Comparison of ENCODE assay signal across 9 mouse cellular contexts in genomic region chr11:120345067-120345681, GRCm38 (mm10). TPM values are rescaled to one million over a fixed set of nuclear protein-coding genes. Genes with fewer than 3 reads are reported as not detected.
A peak's percentile ranks its signal among the peaks of the same experiment; 100 is the strongest.
DNase-seq lines count a peak whose midpoint lies in the region; ATAC-seq and TF ChIP-seq lines count a peak whose summit lies in the region.
"Had no signal": no experiment of that assay in that cellular context is flagged by ENCODE, and none has a peak within 500 bp of the region (broad histone marks: within the 10 kb centered on the region; RNA-seq: fewer than 3 reads in every experiment).

No protein-coding gene starts in this region.

- no peak for TF ChIP-seq CTCF in CH12.LX (conservative IDR thresholded peaks at IDR 0.05 in 1 of 2, IDR thresholded peaks at IDR 0.05 in 1 of 2; ENCODE audit: low read depth in 2 of 2, low read length in 2 of 2)

- peak; percentile 80 for TF ChIP-seq POLR2A in CH12.LX (IDR thresholded peaks at IDR 0.05; ENCODE audit: low read depth, low read length)

- H3K79me2 ChIP-seq in CH12.LX (replicated peaks; ENCODE audit: control insufficient read depth, extremely low read depth, insufficient read depth, poor library complexity, severe bottlenecking), result peaks cover 17% of the 10 kb centered on the region
- H3K79me2 ChIP-seq in macrophage (ENCODE audit: inconsistent target), result peaks cover 27% of the 10 kb centered on the region

- dilution Hi-C loops in CH12.LX (cut with MboI; ENCODE audit: extremely low pct_ligation_motif_present, extremely low pct_unique_long_range_greater_than_20kb, low sequenced_read_pairs), result no loop called here

- ATAC-seq in forebrain, embryonic 12.5 days (ENCODE audit: low FRiP score), result no peak
- no peak for ATAC-seq in intestine, embryonic 15.5 days
- no peak for ATAC-seq in activated CD4-positive, CD25-positive, alpha-beta regulatory T cell, adult 4 months

- intact Hi-C loops in left cerebral cortex, postnatal 4 days (cut with DNase I), result loop anchor here (5.0 kb wide), 1 partner anchor 108 kb away; no protein-coding TSS in a partner anchor

- 42% methylated on average over 1 of the region's 1 CpGs for WGBS in forebrain, embryonic 12.5 days
- 28% methylated on average over 1 of the region's 1 CpGs for WGBS in intestine, embryonic 15.5 days
- WGBS in macrophage (ENCODE audit: missing documents), result 86% methylated on average over 1 of the region's 1 CpGs

- no peaks in the 10 kb centered on the region for H3K27me3 ChIP-seq in CH12.LX (replicated peaks)
- no peaks in the 10 kb centered on the region for H3K27me3 ChIP-seq in forebrain, embryonic 12.5 days
- no peaks in the 10 kb centered on the region for H3K27me3 ChIP-seq in intestine, embryonic 15.5 days (replicated peaks)

- TF ChIP-seq EP300 in CH12.LX (IDR thresholded peaks at IDR 0.05; ENCODE audit: low read length), result no peak

- no peak overlapping the region for H3K4me2 ChIP-seq in CH12.LX (ENCODE audit: insufficient read depth, low read depth, poor library complexity, severe bottlenecking)
- H3K4me2 ChIP-seq in forebrain, embryonic 12.5 days, result peak overlapping the region; percentile 49
- peak overlapping the region; percentile 47 for H3K4me2 ChIP-seq in intestine, embryonic 15.5 days (replicated peaks)

- TF ChIP-seq RAD21 in CH12.LX (IDR thresholded peaks at IDR 0.05; ENCODE audit: low read depth, low read length), result no peak

- H3K27ac ChIP-seq in CH12.LX (ENCODE audit: insufficient read depth, low read depth) (no peak overlapping the region), macrophage (no peak overlapping the region)
- peak overlapping the region; percentile 51 for H3K27ac ChIP-seq in forebrain, embryonic 12.5 days
- peak overlapping the region; percentile 14; the same call in 1 of the 2 replicates for H3K27ac ChIP-seq in intestine, embryonic 15.5 days

- no peak overlapping the region for H3K9ac ChIP-seq in CH12.LX (ENCODE audit: insufficient read depth, low read depth)
- peak overlapping the region; percentile 22; the same call in 1 of the 2 replicates for H3K9ac ChIP-seq in forebrain, embryonic 12.5 days
- peak overlapping the region; percentile 27 for H3K9ac ChIP-seq in intestine, embryonic 15.5 days

- in situ Hi-C loops in CH12.LX (cut with MboI; ENCODE audit: low pct_ligation_motif_present, low pct_unique_long_range_greater_than_20kb, low sequenced_read_pairs), result no loop called here

- H3K4me3 ChIP-seq in CH12.LX (replicated peaks in 1 of 3; ENCODE audit: low read depth in 2 of 3, low read length in 2 of 3, poor library complexity in 1 of 3), result peak overlapping the region in 1 of 3 experiments; percentile 18
- H3K4me3 ChIP-seq in forebrain, embryonic 12.5 days (replicated peaks), result peak overlapping the region; percentile 17
- peak overlapping the region; percentile 17; the same call in 1 of the 2 replicates for H3K4me3 ChIP-seq in intestine, embryonic 15.5 days (replicated peaks)
- peak overlapping the region; percentile 7; the same call in 1 of the 2 replicates for H3K4me3 ChIP-seq in macrophage (ENCODE audit: inconsistent target)

- H3K9me3 ChIP-seq in CH12.LX (replicated peaks; ENCODE audit: low read length), result no peaks in the 10 kb centered on the region
- no peaks in the 10 kb centered on the region for H3K9me3 ChIP-seq in forebrain, embryonic 12.5 days
- no peaks in the 10 kb centered on the region for H3K9me3 ChIP-seq in intestine, embryonic 15.5 days
- H3K9me3 ChIP-seq: G1E had no signal

- peaks cover 13 to 20% of the 10 kb centered on the region in 2 experiments for H3K4me1 ChIP-seq in CH12.LX (ENCODE audit: control insufficient read depth in 1 of 2, insufficient read depth in 2 of 2)
- peaks cover 24% of the 10 kb centered on the region for H3K4me1 ChIP-seq in forebrain, embryonic 12.5 days
- H3K4me1 ChIP-seq in intestine, embryonic 15.5 days (replicated peaks), result 0 out of 2 replicates have a peak, but pooled peaks cover 6% of the 10 kb centered on the region

- DNase-seq in gastrocnemius, adult 18-20 months (ENCODE audit: low spot score), result peak; percentile 28
- DNase-seq in gastrocnemius, adult 8-10 months (ENCODE audit: low spot score in 2 of 2), result no peak
- no peak for DNase-seq in CH12.LX (ENCODE audit: extremely low read depth)
- no peak for DNase-seq in left cerebral cortex, postnatal 4 days

- H3K36me3 ChIP-seq in CH12.LX (replicated peaks in 1 of 2; ENCODE audit: control insufficient read depth in 1 of 2, insufficient read depth in 1 of 2, low read length in 1 of 2) (peaks cover 18 to 22% of the 10 kb centered on the region in 2 experiments), macrophage (ENCODE audit: inconsistent target) (no peaks in the 10 kb centered on the region)
- H3K36me3 ChIP-seq in forebrain, embryonic 12.5 days (replicated peaks), result peaks cover 22% of the 10 kb centered on the region
- 0 out of 2 replicates have a peak, but pooled peaks cover 5% of the 10 kb centered on the region for H3K36me3 ChIP-seq in intestine, embryonic 15.5 days

TF ChIP-seq in CH12.LX, 34 proteins besides CTCF, POLR2A, EP300 and RAD21:
- TF ChIP-seq MEF2A (IDR thresholded peaks at IDR 0.05; ENCODE audit: borderline replicate concordance, low read depth, low read length) (no peak), ZC3H11A (IDR thresholded peaks at IDR 0.05; ENCODE audit: low read depth, low read length) (no peak), USF2 (conservative IDR thresholded peaks at IDR 0.05; ENCODE audit: low read depth, low read length) (0 out of 2 replicates have a peak, but pooled peaks have one; percentile 24), POLR2AphosphoS2 (IDR thresholded peaks at IDR 0.05; ENCODE audit: low read depth, low read length) (peak; percentile 86), NELFE (IDR thresholded peaks at IDR 0.05; ENCODE audit: low read depth, low read length) (0 out of 2 replicates have a peak, but pooled peaks have one; percentile 29), CHD2 (IDR thresholded peaks at IDR 0.05; ENCODE audit: low read length) (peak; percentile 68)
TF ChIP-seq in CH12.LX: peak in this region for 4.

RNA-seq across cellular contexts. Expression of gene Actg1, which starts 3.2 kb away (rescaled TPM):
- 100 to 1,000 TPM; 158 to 253 TPM for total RNA-seq in gastrocnemius, adult 18-20 months (2021)
- 100 to 1,000 TPM; 131 to 185 (median 162) TPM for total RNA-seq in gastrocnemius, adult 8-10 months (2022)
- total RNA-seq in CH12.LX (2012; rRNA removed), result 1,832 and 2,176 TPM in 2 replicates
- 2,424 and 2,484 TPM in 2 replicates for total RNA-seq in CH12.LX (2014; rRNA removed)
- 3,554 and 4,362 TPM in 2 replicates for polyA plus RNA-seq in CH12.LX (2012; ENCODE audit: insufficient read length, low read depth)
- polyA plus RNA-seq in forebrain, embryonic 12.5 days (2016; fragmentation: Nextera tagmentation; extraction: Ambion mirVana), result 2,923 and 2,975 TPM in 2 replicates
- polyA plus RNA-seq in intestine, embryonic 15.5 days (2015; fragmentation: Nextera tagmentation; extraction: Ambion mirVana), result 2,607 and 2,658 TPM in 2 replicates
- total RNA-seq in macrophage (2018; cell fraction: chromatin; rRNA removed), result 1,000 to 10,000 TPM in 2 of 26 experiments, 100 to 1,000 TPM in 24; 287 to 1,531 (median 530) TPM
- 1,000 to 10,000 TPM; 1,610 to 3,491 (median 2,081) TPM for total RNA-seq in macrophage (2018; cell fraction: cytosol; rRNA removed)
- total RNA-seq in macrophage (2018; cell fraction: nucleus; rRNA removed), result 1,000 to 10,000 TPM in 17 of 26 experiments, 100 to 1,000 TPM in 9; 698 to 2,123 (median 1,142) TPM
- 1,569 to 2,966 TPM (median 1,773 TPM) in 3 replicates for polyA plus RNA-seq in macrophage (2018)
- polyA plus RNA-seq in activated CD4-positive, CD25-positive, alpha-beta regulatory T cell, adult 4 months (2017; shearing (Covaris generic)), result 1,000 to 10,000 TPM; 2,904 to 3,852 TPM
- total RNA-seq in left cerebral cortex, postnatal 4 days (2021), result 1,000 to 10,000 TPM; 3,514 to 3,537 TPM

RNA-seq across cellular contexts. Expression of gene Fscn2, which starts 16.2 kb away (rescaled TPM):
- under 1 TPM; 0.39 to 0.52 TPM for total RNA-seq in gastrocnemius, adult 18-20 months (2021)
- under 1 TPM in 3 of 4 experiments, not detected in 1; 0.21 to 0.54 (median 0.29) TPM for total RNA-seq in gastrocnemius, adult 8-10 months (2022)
- 0.25 TPM in 1 of 2 replicates, not detected in the other for total RNA-seq in CH12.LX (2012; rRNA removed)
- total RNA-seq in CH12.LX (2014; rRNA removed), result not detected in 2 replicates
- polyA plus RNA-seq in CH12.LX (2012; ENCODE audit: insufficient read length, low read depth), result not detected in 2 replicates
- 0.82 and 0.91 TPM in 2 replicates for polyA plus RNA-seq in forebrain, embryonic 12.5 days (2016; fragmentation: Nextera tagmentation; extraction: Ambion mirVana)
- polyA plus RNA-seq in intestine, embryonic 15.5 days (2015; fragmentation: Nextera tagmentation; extraction: Ambion mirVana), result 0.18 TPM in 1 of 2 replicates, not detected in the other
- total RNA-seq in macrophage (2018; cell fraction: chromatin; rRNA removed), result under 1 TPM in 1 of 26 experiments, not detected in 25; 0.49 TPM
- total RNA-seq in macrophage (2018; cell fraction: cytosol; rRNA removed), result under 1 TPM in 1 of 26 experiments, not detected in 25; 0.16 TPM
- total RNA-seq in macrophage (2018; cell fraction: nucleus; rRNA removed), result not detected
- polyA plus RNA-seq in macrophage (2018), result not detected in 3 replicates
- 1 to 10 TPM in 1 of 2 experiments, under 1 TPM in 1; 0.47 to 1.1 TPM for polyA plus RNA-seq in activated CD4-positive, CD25-positive, alpha-beta regulatory T cell, adult 4 months (2017; shearing (Covaris generic))
- total RNA-seq in left cerebral cortex, postnatal 4 days (2021), result under 1 TPM; 0.42 to 0.44 TPM
- polyA plus RNA-seq: G1E had no signal

RNA-seq across cellular contexts. Expression of gene Faap100, which starts 33.4 kb away (rescaled TPM):
- 10 to 100 TPM in 1 of 2 experiments, 1 to 10 TPM in 1; 8.3 to 19.3 TPM for total RNA-seq in gastrocnemius, adult 18-20 months (2021)
- total RNA-seq in gastrocnemius, adult 8-10 months (2022), result 10 to 100 TPM; 11.5 to 13.5 (median 13.3) TPM
- 17.7 and 19.6 TPM in 2 replicates for total RNA-seq in CH12.LX (2012; rRNA removed)
- total RNA-seq in CH12.LX (2014; rRNA removed), result 6.6 and 7.7 TPM in 2 replicates
- 13.1 and 14.3 TPM in 2 replicates for polyA plus RNA-seq in CH12.LX (2012; ENCODE audit: insufficient read length, low read depth)
- 47.3 and 47.4 TPM in 2 replicates for polyA plus RNA-seq in forebrain, embryonic 12.5 days (2016; fragmentation: Nextera tagmentation; extraction: Ambion mirVana)
- 24.2 and 29.4 TPM in 2 replicates for polyA plus RNA-seq in intestine, embryonic 15.5 days (2015; fragmentation: Nextera tagmentation; extraction: Ambion mirVana)
- 10 to 100 TPM in 23 of 26 experiments, 1 to 10 TPM in 3; 6.6 to 35.2 (median 16.2) TPM for total RNA-seq in macrophage (2018; cell fraction: chromatin; rRNA removed)
- 10 to 100 TPM in 3 of 26 experiments, 1 to 10 TPM in 23; 3.4 to 11.0 (median 5.7) TPM for total RNA-seq in macrophage (2018; cell fraction: cytosol; rRNA removed)
- 10 to 100 TPM in 15 of 26 experiments, 1 to 10 TPM in 11; 5.9 to 26.0 (median 11.5) TPM for total RNA-seq in macrophage (2018; cell fraction: nucleus; rRNA removed)
- polyA plus RNA-seq in macrophage (2018), result 3.8 to 8.1 TPM (median 6.3 TPM) in 3 replicates
- 10 to 100 TPM; 12.2 to 18.7 TPM for polyA plus RNA-seq in activated CD4-positive, CD25-positive, alpha-beta regulatory T cell, adult 4 months (2017; shearing (Covaris generic))
- total RNA-seq in left cerebral cortex, postnatal 4 days (2021), result 100 to 1,000 TPM in 1 of 2 experiments, 10 to 100 TPM in 1; 94.5 to 100 TPM

Comparison
In these comparisons a context has a peak if more than half of its experiments do, and no peak if none do; other contexts are left out.
1. H3K27ac ChIP-seq: peak in forebrain, embryonic 12.5 days (single experiment) and intestine, embryonic 15.5 days (single experiment); none in CH12.LX (single experiment) and macrophage (single experiment).